Mouse (Mus musculus) megakaryocyte, embryonic 14.5 days (primary cell): Measurements from ENCODE around the gene Arntl2. TPM values are rescaled to one million over a fixed set of nuclear protein-coding genes. Genes with fewer than 3 reads are reported as not detected.

ENCODE experiments used
- H3K27me3 ChIP-seq: replicated peaks from 2 replicates; pipeline ENCODE3; 2012; ENCODE audit warnings: inconsistent platforms
- H3K36me3 ChIP-seq: replicated peaks from 2 replicates; pipeline ENCODE3; 2012; ENCODE audit warnings: low read length, inconsistent platforms, mixed read lengths
- H3K4me1 ChIP-seq: 2 replicates; pipeline ENCODE4 v1.6.1; 2012; ENCODE audit warnings: inconsistent platforms
- H3K4me3 ChIP-seq: replicated peaks from 2 replicates; pipeline ENCODE3; 2012; ENCODE audit warnings: moderate library complexity, mild to moderate bottlenecking, inconsistent platforms
- H3K9me3 ChIP-seq: 2 replicates; pipeline ENCODE4 v1.6.1; 2012; ENCODE audit warnings: inconsistent platforms
- FLI1 ChIP-seq: IDR thresholded peaks from 2 replicates; pipeline ENCODE4 v1.6.1; 2012; ENCODE audit warnings: low read length, inconsistent platforms, mixed read lengths
- GATA1 ChIP-seq: IDR thresholded peaks from 3 replicates; pipeline ENCODE4 v1.6.1; 2012; ENCODE audit warnings: mixed read lengths, low read length, inconsistent platforms, borderline replicate concordance
- polyA plus RNA-seq: library from polyadenylated mRNA; stranded (reverse); fragments of >175 nt; gene quantifications from 2 replicates; pipeline ENCODE4 v1.2.3, GENCODE M21; 2012; ENCODE audit warnings: low replicate concordance; ENCODE audit not compliant: insufficient read depth

The Arntl2 gene
- polyA plus RNA-seq, 1 experiment: not detected

- Histone ChIP-seq H3K9me3 (peaks cover 9% of the 10 kb centered on the region), H3K36me3 (no peaks in the 10 kb centered on the region), H3K27me3 (peaks cover 16% of the 10 kb centered on the region), H3K4me3 (no peak overlapping the region), H3K4me1 (peaks cover 11% of the 10 kb centered on the region)
- TF ChIP-seq GATA1 (no peak), FLI1 (no peak)
Measured at GRCm38 (mm10) chr6:146865701-146866100, 69.8 kb downstream of the Arntl2 start.

GRCm38 (mm10) chr6:146871975-146872374 is 76.1 kb downstream of the Arntl2 start:
- no peak for TF ChIP-seq FLI1
- no peak for TF ChIP-seq GATA1
- no peaks in the 10 kb centered on the region for H3K36me3 ChIP-seq

DNA sequence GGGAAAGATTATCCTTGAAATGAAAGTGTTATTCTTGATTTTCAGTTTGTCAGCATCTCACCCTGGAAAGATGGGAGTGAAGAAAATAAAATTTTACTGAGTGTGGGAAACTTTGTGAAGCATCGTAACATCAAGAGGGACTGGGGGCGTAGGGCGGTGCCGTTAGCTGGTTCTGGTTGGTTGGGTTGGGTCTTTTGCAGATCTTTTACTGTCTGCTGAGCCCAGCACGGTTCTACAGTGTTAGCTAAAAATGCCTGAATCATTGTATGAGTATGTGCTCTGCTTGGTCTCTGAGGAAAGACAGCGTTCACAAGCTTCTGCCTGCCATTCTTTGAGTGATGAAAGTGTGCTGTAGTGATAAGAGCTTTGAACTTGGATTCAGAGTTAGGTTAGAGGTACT is 78.6 kb downstream of the Arntl2 start:
- peaks cover 17% of the 10 kb centered on the region for H3K27me3 ChIP-seq
- peaks cover 25% of the 10 kb centered on the region for H3K4me1 ChIP-seq
- no peak overlapping the region for H3K4me3 ChIP-seq
- peaks cover 21% of the 10 kb centered on the region for H3K9me3 ChIP-seq
- peaks cover 8% of the 10 kb centered on the region for H3K36me3 ChIP-seq
- TF ChIP-seq GATA1 (no peak), FLI1 (no peak)

More at GRCm38 (mm10) chr6:146871975-146872374, 76.1 kb downstream of the Arntl2 start:
- H3K9me3 ChIP-seq: peaks cover 12% of the 10 kb centered on the region
- peaks cover 21% of the 10 kb centered on the region for H3K27me3 ChIP-seq
- peaks cover 25% of the 10 kb centered on the region for H3K4me1 ChIP-seq
- no peak overlapping the region for H3K4me3 ChIP-seq

GRCm38 (mm10) chr6:146876820-146877219 is 81.0 kb downstream of the Arntl2 start:
- Histone ChIP-seq H3K9me3 (peaks cover 12% of the 10 kb centered on the region), H3K4me3 (no peak overlapping the region), H3K27me3 (peaks cover 7% of the 10 kb centered on the region), H3K4me1 (peaks cover 22% of the 10 kb centered on the region), H3K36me3 (peaks cover 8% of the 10 kb centered on the region)
- TF ChIP-seq FLI1 (no peak), GATA1 (no peak)

GRCm38 (mm10) chr6:146877425-146878045 is 81.7 kb downstream of the Arntl2 start:
- H3K36me3 ChIP-seq: peaks cover 8% of the 10 kb centered on the region
- H3K27me3 ChIP-seq: peaks cover 5% of the 10 kb centered on the region
- peaks cover 12% of the 10 kb centered on the region for H3K9me3 ChIP-seq
- no peak overlapping the region for H3K4me3 ChIP-seq
- H3K4me1 ChIP-seq: peaks cover 21% of the 10 kb centered on the region
- TF ChIP-seq GATA1 (no peak), FLI1 (no peak)

GRCm38 (mm10) chr6:146878926-146879325 is 83.1 kb downstream of the Arntl2 start:
- TF ChIP-seq FLI1: no peak
- TF ChIP-seq GATA1: no peak
- H3K9me3 ChIP-seq: peaks cover 12% of the 10 kb centered on the region
- peaks cover 23% of the 10 kb centered on the region for H3K4me1 ChIP-seq
- no peak overlapping the region for H3K4me3 ChIP-seq
- H3K36me3 ChIP-seq: peaks cover 8% of the 10 kb centered on the region
- peaks cover 1% of the 10 kb centered on the region for H3K27me3 ChIP-seq

DNA sequence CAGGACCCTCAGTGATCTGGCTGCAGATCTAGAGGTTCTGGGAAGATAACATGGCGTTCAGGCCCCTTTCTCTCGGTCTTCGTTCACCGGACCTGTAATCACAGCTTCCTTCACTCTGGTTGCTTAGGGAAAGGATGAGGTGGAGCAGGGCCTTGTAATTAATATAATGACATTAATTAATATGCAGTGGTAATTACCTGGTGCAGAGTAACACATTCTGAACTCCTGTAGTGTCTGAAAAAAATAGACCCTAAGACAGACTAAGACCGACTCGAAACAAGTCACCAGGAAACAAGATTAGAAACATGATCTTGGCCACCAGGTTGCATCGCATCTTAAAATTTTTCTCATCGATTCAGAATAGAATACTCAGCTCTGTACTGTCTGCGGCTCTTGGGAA is 84.0 kb downstream of the Arntl2 start:
- Histone ChIP-seq H3K4me1 (peaks cover 20% of the 10 kb centered on the region), H3K27me3 (peaks cover 1% of the 10 kb centered on the region), H3K4me3 (no peak overlapping the region), H3K36me3 (peaks cover 8% of the 10 kb centered on the region), H3K9me3 (peaks cover 12% of the 10 kb centered on the region)
- no peak for TF ChIP-seq FLI1
- TF ChIP-seq GATA1: no peak

DNA sequence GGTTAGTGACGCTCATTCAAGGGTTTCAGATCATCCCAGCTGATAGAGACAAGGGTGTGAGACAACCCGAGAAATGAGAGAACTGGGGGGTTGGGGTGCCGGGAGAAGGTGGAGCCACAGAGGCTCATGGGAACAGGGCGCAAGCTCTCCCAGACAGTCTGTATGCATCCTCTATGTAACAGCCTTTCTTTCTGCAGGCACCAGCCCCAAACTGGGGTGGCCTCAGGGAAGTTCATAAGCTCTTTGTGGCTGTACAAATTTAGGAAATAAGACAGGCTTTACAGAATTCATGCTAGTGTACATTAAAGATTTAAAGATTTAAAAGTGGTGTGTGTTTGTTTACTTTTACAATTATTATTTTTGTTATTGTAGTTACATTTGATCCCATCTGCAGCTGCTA is 84.4 kb downstream of the Arntl2 start:
- Histone ChIP-seq H3K36me3 (peaks cover 8% of the 10 kb centered on the region), H3K9me3 (peaks cover 12% of the 10 kb centered on the region), H3K27me3 (no peaks in the 10 kb centered on the region), H3K4me1 (peaks cover 20% of the 10 kb centered on the region), H3K4me3 (no peak overlapping the region)
- TF ChIP-seq FLI1 (no peak), GATA1 (no peak)

- Histone ChIP-seq H3K36me3 (peaks cover 7% of the 10 kb centered on the region), H3K4me3 (no peak overlapping the region), H3K4me1 (peaks cover 37% of the 10 kb centered on the region), H3K27me3 (no peaks in the 10 kb centered on the region), H3K9me3 (peaks cover 8% of the 10 kb centered on the region)
- no peak for TF ChIP-seq FLI1
- no peak for TF ChIP-seq GATA1
Measured at GRCm38 (mm10) chr6:146881896-146882770, 86.3 kb downstream of the Arntl2 start.

Other genes with a start within 250 kb of the Arntl2 start
- 87.4 and 151 TPM in 2 replicates for gene Fgfr1op2, start 218.9 kb upstream of the Arntl2 start, polyA plus RNA-seq
- gene Ints13, start 218.2 kb upstream of the Arntl2 start, polyA plus RNA-seq: 2.1 and 44.0 TPM in 2 replicates
- 4.1 TPM in 1 of 2 replicates, not detected in the other for gene Med21, start 153.5 kb upstream of the Arntl2 start, polyA plus RNA-seq
- gene Tm7sf3, start 153.2 kb upstream of the Arntl2 start, polyA plus RNA-seq: 11.0 and 20.2 TPM in 2 replicates
- gene Stk38l, start 71.1 kb upstream of the Arntl2 start, polyA plus RNA-seq: 0.59 TPM in 1 of 2 replicates, not detected in the other
- gene Smco2, start 54.0 kb downstream of the Arntl2 start, polyA plus RNA-seq: not detected in 2 replicates
- gene Ppfibp1, start 92.4 kb downstream of the Arntl2 start, polyA plus RNA-seq: 1.7 and 3.4 TPM in 2 replicates
- gene 1700034J05Rik, start 158.4 kb downstream of the Arntl2 start, polyA plus RNA-seq: not detected in 2 replicates
- not detected in 2 replicates for gene Rep15, start 236.5 kb downstream of the Arntl2 start, polyA plus RNA-seq
- gene Mrps35, start 246.7 kb downstream of the Arntl2 start, polyA plus RNA-seq: 2.7 and 7.0 TPM in 2 replicates